ENCODE assay signal across 8 mouse cellular contexts in the genomic region with DNA sequence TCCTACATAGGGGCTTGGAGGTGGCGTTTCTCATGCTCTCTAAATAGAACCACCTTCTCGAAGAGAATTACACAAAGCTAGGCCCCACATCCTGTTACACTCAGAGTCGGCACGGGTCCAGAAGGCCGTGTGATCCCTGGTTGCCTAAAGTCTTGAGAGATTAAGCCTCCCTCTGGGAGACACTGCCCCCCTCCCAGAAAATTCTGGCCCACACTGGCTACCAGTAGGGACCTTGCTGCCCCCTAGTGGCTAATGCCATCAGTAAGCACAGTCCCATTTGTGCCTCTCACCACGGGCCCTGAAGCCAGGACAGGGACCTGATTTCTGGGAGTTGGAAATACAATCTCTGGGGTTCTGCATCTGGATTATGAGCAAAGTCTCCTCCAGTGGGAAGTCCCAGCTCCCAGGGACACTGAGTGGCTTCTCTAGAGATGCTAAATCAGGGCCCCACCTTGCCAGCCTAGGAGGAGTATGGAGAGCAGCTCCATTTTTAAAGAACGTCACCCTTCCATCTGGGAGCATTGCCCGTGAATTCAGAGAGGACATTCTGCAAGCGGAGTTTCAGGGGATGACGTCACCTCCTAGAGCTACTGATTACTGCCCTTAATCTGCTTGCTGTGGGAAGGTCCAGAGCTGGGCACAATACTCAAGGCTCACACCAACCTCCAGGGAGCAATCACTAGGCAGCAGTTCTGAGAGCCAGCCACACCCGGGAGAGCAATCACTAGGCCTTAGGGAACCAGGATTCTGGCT.
A peak's percentile ranks its signal among the peaks of the same experiment; 100 is the strongest.
DNase-seq lines count a peak whose midpoint lies in the region; ATAC-seq and TF ChIP-seq lines count a peak whose summit lies in the region.
"Had no signal": no experiment of that assay in that cellular context is flagged by ENCODE, and none has a peak within 500 bp of the region (broad histone marks: within the 10 kb centered on the region; RNA-seq: fewer than 3 reads in every experiment).

No protein-coding gene starts in this region.

- H3K4me1 ChIP-seq in intestine, embryonic 15.5 days (replicated peaks), result peaks cover 16% of the 10 kb centered on the region; the same call in 1 of the 2 replicates
- no peaks in the 10 kb centered on the region for H3K4me1 ChIP-seq in limb, embryonic 11.5 days (ENCODE audit: control insufficient read depth, insufficient read depth, low read length)
- peaks cover 26% of the 10 kb centered on the region for H3K4me1 ChIP-seq in midbrain, embryonic 13.5 days (replicated peaks)
- H3K4me1 ChIP-seq in spleen, adult 2 months (ENCODE audit: control insufficient read depth, insufficient read depth, insufficient read length), result peaks cover 12% of the 10 kb centered on the region; the same call in 1 of the 2 replicates

- 28% methylated on average over 11 of the region's 11 CpGs for WGBS in intestine, embryonic 15.5 days
- WGBS in limb, embryonic 11.5 days, result 41% methylated on average over 11 of the region's 11 CpGs
- WGBS in midbrain, embryonic 13.5 days, result 29% methylated on average over 11 of the region's 11 CpGs
- 51% methylated on average over 11 of the region's 11 CpGs for WGBS in spleen, adult 2 months

- no peaks in the 10 kb centered on the region for H3K36me3 ChIP-seq in intestine, embryonic 15.5 days
- peaks cover 6% of the 10 kb centered on the region for H3K36me3 ChIP-seq in limb, embryonic 11.5 days (ENCODE audit: control insufficient read depth, insufficient read depth, low read length)
- H3K36me3 ChIP-seq in midbrain, embryonic 13.5 days, result no peaks in the 10 kb centered on the region
- peaks cover 35% of the 10 kb centered on the region for H3K36me3 ChIP-seq in spleen, adult 2 months (ENCODE audit: control insufficient read depth, insufficient read depth, low read length)

- no peaks in the 10 kb centered on the region for H3K9me3 ChIP-seq in intestine, embryonic 15.5 days
- H3K9me3 ChIP-seq in limb, embryonic 11.5 days (ENCODE audit: control insufficient read depth, low read length), result no peaks in the 10 kb centered on the region
- no peaks in the 10 kb centered on the region for H3K9me3 ChIP-seq in midbrain, embryonic 13.5 days
- H3K9me3 ChIP-seq: megakaryocyte, embryonic 14.5 days had no signal

- peak overlapping the region; percentile 40; the same call in 1 of the 2 replicates for H3K27ac ChIP-seq in intestine, embryonic 15.5 days
- H3K27ac ChIP-seq in limb, embryonic 11.5 days (replicated peaks; ENCODE audit: low read depth, low read length), result no peak overlapping the region
- no peak overlapping the region for H3K27ac ChIP-seq in midbrain, embryonic 13.5 days
- no peak overlapping the region for H3K27ac ChIP-seq in spleen, adult 2 months (ENCODE audit: insufficient read depth, low read length)

- H3K27me3 ChIP-seq in intestine, embryonic 15.5 days (replicated peaks), result no peaks in the 10 kb centered on the region
- no peaks in the 10 kb centered on the region for H3K27me3 ChIP-seq in limb, embryonic 11.5 days (ENCODE audit: control insufficient read depth, insufficient read depth, low read length)
- no peaks in the 10 kb centered on the region for H3K27me3 ChIP-seq in midbrain, embryonic 13.5 days
- no peaks in the 10 kb centered on the region for H3K27me3 ChIP-seq in spleen, adult 2 months (ENCODE audit: control insufficient read depth, insufficient read depth, low read length)
- H3K27me3 ChIP-seq: megakaryocyte, embryonic 14.5 days had no signal

- peak; percentile 61; the same call in 1 of the 2 replicates for TF ChIP-seq CTCF in spleen, adult 2 months (IDR thresholded peaks at IDR 0.05; ENCODE audit: extremely low read depth, insufficient read depth, insufficient read length, insufficient replicate concordance)

- no peak overlapping the region for H3K4me2 ChIP-seq in intestine, embryonic 15.5 days (replicated peaks)
- no peak overlapping the region for H3K4me2 ChIP-seq in limb, embryonic 11.5 days (ENCODE audit: low read depth, severe bottlenecking)
- peak overlapping the region; percentile 20; the same call in 1 of the 2 replicates for H3K4me2 ChIP-seq in midbrain, embryonic 13.5 days (replicated peaks)

- no peak overlapping the region for H3K9ac ChIP-seq in intestine, embryonic 15.5 days
- no peak overlapping the region for H3K9ac ChIP-seq in limb, embryonic 11.5 days (ENCODE audit: low read length)
- H3K9ac ChIP-seq in midbrain, embryonic 13.5 days (replicated peaks), result no peak overlapping the region

- intact Hi-C loops in gastrocnemius, postnatal 36 days (cut with DNase I), result no loop called here

- no peak for TF ChIP-seq POLR2A in spleen, adult 2 months (IDR thresholded peaks at IDR 0.05; ENCODE audit: low read depth, low read length)

- no peak overlapping the region for H3K4me3 ChIP-seq in intestine, embryonic 15.5 days (replicated peaks)
- H3K4me3 ChIP-seq in limb, embryonic 11.5 days (ENCODE audit: low read depth, low read length), result no peak overlapping the region
- no peak overlapping the region for H3K4me3 ChIP-seq in midbrain, embryonic 13.5 days (replicated peaks)
- H3K4me3 ChIP-seq in spleen, adult 2 months (ENCODE audit: extremely low read depth, insufficient read depth, insufficient read length), result no peak overlapping the region

- ATAC-seq in common myeloid progenitor, adult 5-6 weeks (replicated peaks; ENCODE audit: low read depth, poor library complexity, severe bottlenecking), result peak; percentile 64
- peak; percentile 79 for ATAC-seq in intestine, embryonic 15.5 days
- no peak for ATAC-seq in limb, embryonic 11.5 days (ENCODE audit: insufficient number of reproducible peaks, low FRiP score, low TSS enrichment, low read depth)
- peak; percentile 22 for ATAC-seq in midbrain, embryonic 13.5 days

- peak; percentile 74 for DNase-seq in adrenal gland, adult 8-10 months
- DNase-seq in gastrocnemius, postnatal 36 days, result peak; percentile 66 to 73
- DNase-seq in limb, embryonic 11.5 days (ENCODE audit: low spot score), result peak; percentile 80
- DNase-seq in spleen, adult 2 months (ENCODE audit: low read depth in 1 of 2, low spot score in 2 of 2), result peak in 1 of 2 experiments; percentile 56
